Mouse (Mus musculus): ENCODE results near the gene Sphk2. TPM values are rescaled to one million over a fixed set of nuclear protein-coding genes. Genes with fewer than 3 reads are reported as not detected.

Sphk2 gene
- polyA plus RNA-seq (2015; fragmentation: Nextera tagmentation; extraction: Ambion mirVana) = 18.9 and 19.1 TPM in 2 replicates

GRCm38 (mm10) chr7:45717918-45718297, at the start of gene Sphk2:
TSS of gene Sphk2 (minus strand) at chr7:45718002.
- WGBS = under 1% methylated on average over 41 of the region's 41 CpGs
- Histone ChIP-seq H3K4me3 (ENCODE audit: low read length) (peak within 1 kb of the TSS; percentile 94), H3K9me3 (replicated peaks; ENCODE audit: control insufficient read depth, low read length) (no peaks in the 10 kb centered on the region), H3K4me2 (ENCODE audit: low read depth, low read length) (peak within 1 kb of the TSS; percentile 96), H3K27me3 (ENCODE audit: control insufficient read depth, insufficient read depth, low read length) (no peaks in the 10 kb centered on the region), H3K9ac (ENCODE audit: low read length) (peak within 1 kb of the TSS; percentile 99), H3K36me3 (ENCODE audit: control insufficient read depth, insufficient read depth) (peaks cover 25% of the 10 kb centered on the region), H3K27ac (ENCODE audit: low read length) (peak within 1 kb of the TSS; percentile 93), H3K4me1 (ENCODE audit: control insufficient read depth, insufficient read depth, low read length) (peaks cover 40% of the 10 kb centered on the region)
- ATAC-seq (replicated peaks; ENCODE audit: extremely low read depth, insufficient read depth, low FRiP score) = peak; percentile 74

- no peak overlapping the region for H3K9ac ChIP-seq (ENCODE audit: low read length)
- ATAC-seq (replicated peaks; ENCODE audit: extremely low read depth, insufficient read depth, low FRiP score) = no peak
- H3K4me2 ChIP-seq (ENCODE audit: low read depth, low read length) = no peak overlapping the region
- peaks cover 4% of the 10 kb centered on the region; the same call in 1 of the 2 replicates for H3K9me3 ChIP-seq (replicated peaks; ENCODE audit: control insufficient read depth, low read length)
- H3K36me3 ChIP-seq (ENCODE audit: control insufficient read depth, insufficient read depth) = no peaks in the 10 kb centered on the region
- H3K4me3 ChIP-seq (ENCODE audit: low read length) = no peak overlapping the region
- 90% methylated on average over 6 of the region's 6 CpGs for WGBS
- no peak overlapping the region for H3K27ac ChIP-seq (ENCODE audit: low read length)
- no peaks in the 10 kb centered on the region for H3K27me3 ChIP-seq (ENCODE audit: control insufficient read depth, insufficient read depth, low read length)
- H3K4me1 ChIP-seq (ENCODE audit: control insufficient read depth, insufficient read depth, low read length) = no peaks in the 10 kb centered on the region
Measured at GRCm38 (mm10) chr7:45767500-45767899, 49.7 kb upstream of the Sphk2 start.

- no peak overlapping the region for H3K27ac ChIP-seq (ENCODE audit: low read length)
- H3K9me3 ChIP-seq (replicated peaks; ENCODE audit: control insufficient read depth, low read length) = peaks cover 4% of the 10 kb centered on the region; the same call in 1 of the 2 replicates
- no peaks in the 10 kb centered on the region for H3K27me3 ChIP-seq (ENCODE audit: control insufficient read depth, insufficient read depth, low read length)
- no peaks in the 10 kb centered on the region for H3K36me3 ChIP-seq (ENCODE audit: control insufficient read depth, insufficient read depth)
- H3K4me2 ChIP-seq (ENCODE audit: low read depth, low read length) = no peak overlapping the region
- no peak overlapping the region for H3K4me3 ChIP-seq (ENCODE audit: low read length)
- H3K9ac ChIP-seq (ENCODE audit: low read length) = no peak overlapping the region
- no peak for ATAC-seq (replicated peaks; ENCODE audit: extremely low read depth, insufficient read depth, low FRiP score)
- 46% methylated on average over 6 of the region's 8 CpGs for WGBS
- H3K4me1 ChIP-seq (ENCODE audit: control insufficient read depth, insufficient read depth, low read length) = no peaks in the 10 kb centered on the region
Measured at GRCm38 (mm10) chr7:45766764-45767163, 49.0 kb upstream of the Sphk2 start.

GRCm38 (mm10) chr7:45765995-45766394, 48.2 kb upstream of the Sphk2 start:
- H3K36me3 ChIP-seq (ENCODE audit: control insufficient read depth, insufficient read depth) = no peaks in the 10 kb centered on the region
- H3K4me3 ChIP-seq (ENCODE audit: low read length) = no peak overlapping the region
- no peaks in the 10 kb centered on the region for H3K4me1 ChIP-seq (ENCODE audit: control insufficient read depth, insufficient read depth, low read length)
- no peak overlapping the region for H3K27ac ChIP-seq (ENCODE audit: low read length)
- no peak overlapping the region for H3K9ac ChIP-seq (ENCODE audit: low read length)
- no peak overlapping the region for H3K4me2 ChIP-seq (ENCODE audit: low read depth, low read length)
- no peaks in the 10 kb centered on the region for H3K27me3 ChIP-seq (ENCODE audit: control insufficient read depth, insufficient read depth, low read length)
- WGBS = 45% methylated on average over 8 of the region's 8 CpGs
- peaks cover 4% of the 10 kb centered on the region; the same call in 1 of the 2 replicates for H3K9me3 ChIP-seq (replicated peaks; ENCODE audit: control insufficient read depth, low read length)
- ATAC-seq (replicated peaks; ENCODE audit: extremely low read depth, insufficient read depth, low FRiP score) = no peak

DNA sequence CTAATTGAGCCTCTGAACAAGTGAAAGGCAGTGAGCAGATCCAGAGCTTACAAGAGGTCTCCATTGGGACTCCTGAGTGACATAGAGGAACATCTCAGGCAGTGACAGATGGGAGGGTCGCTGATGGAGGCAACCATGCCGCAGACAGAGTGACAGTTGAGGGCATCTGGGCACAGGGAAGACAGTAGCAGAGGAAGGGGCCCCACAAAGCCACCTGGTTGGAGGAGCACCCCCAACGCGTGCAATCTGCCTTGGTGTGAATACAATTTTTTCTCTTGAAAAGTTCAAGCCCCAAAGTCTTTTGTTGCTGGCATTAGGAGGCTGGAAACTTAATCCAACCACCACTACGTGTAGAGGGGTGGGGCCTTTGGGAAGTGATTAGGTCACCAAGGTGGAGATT, 42.3 kb upstream of the Sphk2 start:
- no peak overlapping the region for H3K27ac ChIP-seq (ENCODE audit: low read length)
- no peaks in the 10 kb centered on the region for H3K36me3 ChIP-seq (ENCODE audit: control insufficient read depth, insufficient read depth)
- ATAC-seq (replicated peaks; ENCODE audit: extremely low read depth, insufficient read depth, low FRiP score) = no peak
- 65% methylated on average over 5 of the region's 5 CpGs for WGBS
- H3K27me3 ChIP-seq (ENCODE audit: control insufficient read depth, insufficient read depth, low read length) = peaks cover 26% of the 10 kb centered on the region
- no peak overlapping the region for H3K9ac ChIP-seq (ENCODE audit: low read length)
- no peak overlapping the region for H3K4me2 ChIP-seq (ENCODE audit: low read depth, low read length)
- no peaks in the 10 kb centered on the region for H3K9me3 ChIP-seq (replicated peaks; ENCODE audit: control insufficient read depth, low read length)
- H3K4me1 ChIP-seq (ENCODE audit: control insufficient read depth, insufficient read depth, low read length) = no peaks in the 10 kb centered on the region
- H3K4me3 ChIP-seq (ENCODE audit: low read length) = no peak overlapping the region

- 7% methylated on average over 27 of the region's 27 CpGs for WGBS
- peak overlapping the region; percentile 1; the same call in 1 of the 2 replicates for H3K4me3 ChIP-seq (ENCODE audit: low read length)
- H3K27me3 ChIP-seq (ENCODE audit: control insufficient read depth, insufficient read depth, low read length) = peaks cover 26% of the 10 kb centered on the region
- peak overlapping the region; percentile 41 for H3K4me2 ChIP-seq (ENCODE audit: low read depth, low read length)
- H3K36me3 ChIP-seq (ENCODE audit: control insufficient read depth, insufficient read depth) = no peaks in the 10 kb centered on the region
- no peaks in the 10 kb centered on the region for H3K9me3 ChIP-seq (replicated peaks; ENCODE audit: control insufficient read depth, low read length)
- ATAC-seq (replicated peaks; ENCODE audit: extremely low read depth, insufficient read depth, low FRiP score) = no peak
- no peak overlapping the region for H3K27ac ChIP-seq (ENCODE audit: low read length)
- H3K9ac ChIP-seq (ENCODE audit: low read length) = peak overlapping the region; percentile 6; the same call in 1 of the 2 replicates
- H3K4me1 ChIP-seq (ENCODE audit: control insufficient read depth, insufficient read depth, low read length) = no peaks in the 10 kb centered on the region
Measured at GRCm38 (mm10) chr7:45759400-45759799, 41.6 kb upstream of the Sphk2 start.

DNA sequence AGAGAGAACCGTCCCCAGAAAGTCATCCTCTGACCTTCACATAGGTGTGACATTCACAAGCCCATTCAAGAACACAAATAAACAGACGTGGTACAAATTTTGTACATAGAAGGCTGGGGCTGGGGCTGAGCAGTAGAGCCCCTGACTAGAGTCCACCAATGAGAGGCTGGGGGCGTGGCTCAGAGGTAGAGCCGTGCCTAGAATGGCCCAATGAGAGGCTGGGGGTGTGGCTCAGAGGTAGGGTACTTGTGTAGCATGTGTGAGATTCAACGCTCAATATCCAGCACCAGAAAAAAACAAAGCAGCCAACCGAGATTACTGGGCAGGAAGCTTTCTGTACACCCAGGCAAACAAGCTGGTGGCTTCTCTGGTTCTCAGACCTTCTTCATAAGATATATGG, 37.9 kb upstream of the Sphk2 start:
- ATAC-seq (replicated peaks; ENCODE audit: extremely low read depth, insufficient read depth, low FRiP score) = no peak
- H3K4me2 ChIP-seq (ENCODE audit: low read depth, low read length) = no peak overlapping the region
- H3K4me3 ChIP-seq (ENCODE audit: low read length) = no peak overlapping the region
- H3K4me1 ChIP-seq (ENCODE audit: control insufficient read depth, insufficient read depth, low read length) = no peaks in the 10 kb centered on the region
- no peak overlapping the region for H3K9ac ChIP-seq (ENCODE audit: low read length)
- peaks cover 26% of the 10 kb centered on the region for H3K27me3 ChIP-seq (ENCODE audit: control insufficient read depth, insufficient read depth, low read length)
- H3K27ac ChIP-seq (ENCODE audit: low read length) = no peak overlapping the region
- H3K9me3 ChIP-seq (replicated peaks; ENCODE audit: control insufficient read depth, low read length) = no peaks in the 10 kb centered on the region
- H3K36me3 ChIP-seq (ENCODE audit: control insufficient read depth, insufficient read depth) = no peaks in the 10 kb centered on the region
- WGBS = 49% methylated on average over 6 of the region's 6 CpGs

DNA sequence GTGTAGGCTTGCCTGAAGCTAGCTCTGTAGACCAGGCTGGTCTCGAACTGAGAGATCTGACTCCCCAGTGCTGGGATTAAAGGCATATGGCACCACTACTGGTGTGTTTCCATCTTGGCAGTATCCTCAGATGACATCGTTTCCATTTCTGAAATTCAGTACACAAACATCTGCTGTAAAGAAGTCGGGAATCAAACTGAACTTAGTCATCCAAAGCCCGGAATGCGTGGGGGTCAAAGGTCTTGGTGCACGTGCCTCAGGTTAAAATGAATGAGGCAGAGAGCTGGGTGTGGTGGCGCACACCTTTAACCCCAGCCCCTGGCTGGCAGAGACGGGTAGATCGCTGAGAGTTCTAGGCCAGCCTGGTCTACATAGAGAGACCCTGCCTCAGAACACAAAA, 32.4 kb upstream of the Sphk2 start:
- ATAC-seq (replicated peaks; ENCODE audit: extremely low read depth, insufficient read depth, low FRiP score) = no peak
- 76% methylated on average over 9 of the region's 9 CpGs for WGBS
- H3K27me3 ChIP-seq (ENCODE audit: control insufficient read depth, insufficient read depth, low read length) = no peaks in the 10 kb centered on the region; the same call in 1 of the 2 replicates

DNA sequence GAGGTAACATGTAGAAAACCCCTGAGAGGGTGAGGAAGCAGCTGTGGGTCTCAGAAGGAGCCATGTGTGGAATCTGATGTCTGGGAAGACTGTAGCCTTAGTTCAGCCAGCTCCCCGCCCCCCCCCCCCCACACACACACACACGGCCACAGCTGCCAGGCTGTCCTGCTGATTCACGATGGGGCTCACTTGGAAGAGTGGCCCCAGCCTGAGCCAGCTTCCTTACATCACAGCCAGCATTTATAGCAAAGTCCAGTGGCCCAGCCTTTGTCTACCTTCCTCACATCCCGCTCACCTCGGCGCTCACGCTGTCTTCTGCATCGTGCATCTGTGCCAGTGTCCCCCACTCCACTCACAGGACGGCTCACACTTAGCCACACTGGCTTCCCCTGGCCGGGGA, 31.6 kb upstream of the Sphk2 start:
- ATAC-seq (replicated peaks; ENCODE audit: extremely low read depth, insufficient read depth, low FRiP score) = no peak
- WGBS = 38% methylated on average over 9 of the region's 10 CpGs
- no peaks in the 10 kb centered on the region; the same call in 1 of the 2 replicates for H3K4me1 ChIP-seq (ENCODE audit: control insufficient read depth, insufficient read depth, low read length)
- no peak overlapping the region for H3K4me3 ChIP-seq (ENCODE audit: low read length)
- no peak overlapping the region for H3K9ac ChIP-seq (ENCODE audit: low read length)
- no peaks in the 10 kb centered on the region; the same call in 1 of the 2 replicates for H3K27me3 ChIP-seq (ENCODE audit: control insufficient read depth, insufficient read depth, low read length)
- no peak overlapping the region for H3K4me2 ChIP-seq (ENCODE audit: low read depth, low read length)
- no peak overlapping the region for H3K27ac ChIP-seq (ENCODE audit: low read length)
- H3K9me3 ChIP-seq (replicated peaks; ENCODE audit: control insufficient read depth, low read length) = 0 out of 2 replicates have a peak, but pooled peaks cover 3% of the 10 kb centered on the region
- no peaks in the 10 kb centered on the region for H3K36me3 ChIP-seq (ENCODE audit: control insufficient read depth, insufficient read depth)

More for the DNA sequence above, 32.4 kb upstream of the Sphk2 start:
- Histone ChIP-seq H3K4me3 (ENCODE audit: low read length) (no peak overlapping the region), H3K9me3 (replicated peaks; ENCODE audit: control insufficient read depth, low read length) (0 out of 2 replicates have a peak, but pooled peaks cover 3% of the 10 kb centered on the region), H3K4me2 (ENCODE audit: low read depth, low read length) (no peak overlapping the region), H3K9ac (ENCODE audit: low read length) (no peak overlapping the region), H3K36me3 (ENCODE audit: control insufficient read depth, insufficient read depth) (no peaks in the 10 kb centered on the region), H3K27ac (ENCODE audit: low read length) (no peak overlapping the region), H3K4me1 (ENCODE audit: control insufficient read depth, insufficient read depth, low read length) (no peaks in the 10 kb centered on the region; the same call in 1 of the 2 replicates)

All from heart, embryonic 16.5 days (tissue).